Comparison of ENCODE assay signal across 29 mouse cellular contexts in genomic region chr2:122372541-122372940, GRCm38 (mm10). TPM values are rescaled to one million over a fixed set of nuclear protein-coding genes. Genes with fewer than 3 reads are reported as not detected.
"Had no signal": no experiment of that assay in that cellular context is flagged by ENCODE, and none has a peak within 500 bp of the region (broad histone marks: within the 10 kb centered on the region; RNA-seq: fewer than 3 reads in every experiment).

No protein-coding gene starts in this region.

- H3K27ac ChIP-seq: embryonic facial prominence, embryonic 10.5 days; embryonic facial prominence, embryonic 12.5 days; embryonic facial prominence, embryonic 13.5 days; embryonic facial prominence, embryonic 15.5 days; forebrain, embryonic 10.5 days; forebrain, embryonic 12.5 days; forebrain, embryonic 13.5 days; forebrain, embryonic 15.5 days; gastrocnemius, adult 2 months; heart, adult 2 months had no signal

- DNase-seq: cerebellum, adult 2 months; cerebellum, postnatal 14 days; cerebellum, postnatal 25 days; cerebellum, postnatal 36 days; embryo, embryonic 11 days; forebrain, postnatal 0 days; gastrocnemius, adult 2 months; gastrocnemius, postnatal 10 days; gastrocnemius, postnatal 14 days; gastrocnemius, postnatal 25 days; gastrocnemius, postnatal 36 days; heart, adult 2 months had no signal

- H3K27me3 ChIP-seq: embryonic facial prominence, embryonic 12.5 days; embryonic facial prominence, embryonic 15.5 days had no signal

- H3K4me3 ChIP-seq: embryonic facial prominence, embryonic 10.5 days; embryonic facial prominence, embryonic 12.5 days; embryonic facial prominence, embryonic 13.5 days; embryonic facial prominence, embryonic 15.5 days; erythroblast, embryonic 14.5 days; forebrain, embryonic 10.5 days; forebrain, embryonic 12.5 days; forebrain, embryonic 13.5 days; forebrain, embryonic 15.5 days; gastrocnemius, adult 2 months; heart, adult 2 months had no signal

- H3K9me3 ChIP-seq: embryonic facial prominence, embryonic 10.5 days; embryonic facial prominence, embryonic 12.5 days; embryonic facial prominence, embryonic 13.5 days; embryonic facial prominence, embryonic 15.5 days; forebrain, embryonic 10.5 days; forebrain, embryonic 12.5 days; forebrain, embryonic 13.5 days; forebrain, embryonic 15.5 days had no signal

- H3K36me3 ChIP-seq: embryonic facial prominence, embryonic 10.5 days; embryonic facial prominence, embryonic 12.5 days; embryonic facial prominence, embryonic 13.5 days; embryonic facial prominence, embryonic 15.5 days; forebrain, embryonic 10.5 days; forebrain, embryonic 12.5 days; forebrain, embryonic 15.5 days had no signal

RNA-seq across cellular contexts. Expression of gene Slc28a2, which starts 53.7 kb away (rescaled TPM):
- polyA plus RNA-seq: embryonic facial prominence, embryonic 13.5 days; erythroblast, embryonic 14.5 days; forebrain, embryonic 10.5 days; forebrain, embryonic 11.5 days; forebrain, embryonic 12.5 days; forebrain, embryonic 13.5 days; forebrain, embryonic 14.5 days; forebrain, embryonic 15.5 days had no signal

RNA-seq across cellular contexts. Expression of gene Duox1, which starts 57.1 kb away (rescaled TPM):
- total RNA-seq: common myeloid progenitor, adult 5-6 weeks; forebrain, postnatal 0 days; granulocyte monocyte progenitor cell, adult 5-6 weeks had no signal
- polyA plus RNA-seq: cortical plate, adult 2 months; erythroblast, embryonic 14.5 days; forebrain, embryonic 10.5 days; forebrain, embryonic 11.5 days; forebrain, embryonic 13.5 days; heart, embryonic 11.5 days had no signal

RNA-seq across cellular contexts. Expression of gene Duoxa1, which starts 59.0 kb away (rescaled TPM):
- polyA plus RNA-seq: cerebellum, adult 2 months; erythroblast, embryonic 14.5 days; forebrain, embryonic 10.5 days; forebrain, embryonic 11.5 days; forebrain, embryonic 13.5 days; forebrain, embryonic 14.5 days; forebrain, embryonic 15.5 days; forebrain, embryonic 16.5 days; frontal cortex, adult 2 months; heart, embryonic 11.5 days had no signal
